Mouse (Mus musculus): ENCODE data around the gene Aif1l. TPM values are rescaled to one million over a fixed set of nuclear protein-coding genes. Genes with fewer than 3 reads are reported as not detected.

The Aif1l gene
- not detected in 2 replicates for total RNA-seq (2023)

GRCm38 (mm10) chr2:31950058-31950871, at the start of gene Aif1l:
TSS of gene Aif1l (plus strand) at chr2:31950139.

GRCm38 (mm10) chr2:31974141-31974808, 24.3 kb downstream of the Aif1l start, which contains the start of gene Nup214:
TSS of gene Nup214 (plus strand) at chr2:31974436.

Other genes starting within 250 kb of the Aif1l start
- not detected in 2 replicates for gene Qrfp, start 139.6 kb upstream of the Aif1l start, total RNA-seq (2023)
- gene Fibcd1, start 104.1 kb upstream of the Aif1l start, total RNA-seq (2023): not detected in 2 replicates
- not detected in 2 replicates for gene Lamc3, start 62.8 kb upstream of the Aif1l start, total RNA-seq (2023)
- gene Nup214, start 24.3 kb downstream of the Aif1l start, total RNA-seq (2023): 65.4 and 87.7 TPM in 2 replicates
- 5.7 and 8.0 TPM in 2 replicates for gene Fam78a, start 134.7 kb downstream of the Aif1l start, total RNA-seq (2023)
- not detected in 2 replicates for gene Plpp7, start 145.4 kb downstream of the Aif1l start, total RNA-seq (2023)
- gene Prrc2b, start 200.9 kb downstream of the Aif1l start, total RNA-seq (2023): 29.1 and 36.1 TPM in 2 replicates

Measured in neutrophil, adult 65 days (primary cell).